Mouse (Mus musculus) heart, adult 18-20 months (tissue): ENCODE measurements around the gene Lsm6. TPM values are rescaled to one million over a fixed set of nuclear protein-coding genes. Genes with fewer than 3 reads are reported as not detected.

Source experiments
- DNase-seq, 2 experiments: peaks; one replicate each; pipeline ENCODE4 v3.0.0; 2021 to 2022; ENCODE audit warnings: mixed read lengths in 1 of 2
- long read RNA-seq, 2 experiments: library from polyadenylated mRNA; stranded (forward); transcript quantifications; one replicate each; pipeline ENCODE4 v2.0.0; 2021
- total RNA-seq, 2 experiments: library from RNA; stranded (reverse); gene quantifications; 2 replicates each; pipeline ENCODE4 v1.2.3; 2021

Gene Lsm6
- total RNA-seq, result 10 to 100 TPM; 63.9 to 71.7 TPM
- long read RNA-seq, experiment 1, transcript Lsm6-201 (4 exons, 2,107 nt), result minor isoform, 31 of 92 reads
- long read RNA-seq, experiment 1, transcript Lsm6-203 (5 exons, 3,792 nt), result major isoform, 33 of 92 reads
- long read RNA-seq, experiment 1, partial matches to known transcripts, result 0 of 92 reads
- long read RNA-seq, experiment 1, other reads (novel, unspliced or antisense), result 28 of 92 reads
- long read RNA-seq, experiment 2, transcript Lsm6-201 (4 exons, 2,107 nt), result minor isoform, 15 of 57 reads
- long read RNA-seq, experiment 2, transcript Lsm6-203 (5 exons, 3,792 nt), result major isoform, 18 of 57 reads
- long read RNA-seq, experiment 2, partial matches to known transcripts, result 0 of 57 reads
- long read RNA-seq, experiment 2, other reads (novel, unspliced or antisense), result 24 of 57 reads

DNA sequence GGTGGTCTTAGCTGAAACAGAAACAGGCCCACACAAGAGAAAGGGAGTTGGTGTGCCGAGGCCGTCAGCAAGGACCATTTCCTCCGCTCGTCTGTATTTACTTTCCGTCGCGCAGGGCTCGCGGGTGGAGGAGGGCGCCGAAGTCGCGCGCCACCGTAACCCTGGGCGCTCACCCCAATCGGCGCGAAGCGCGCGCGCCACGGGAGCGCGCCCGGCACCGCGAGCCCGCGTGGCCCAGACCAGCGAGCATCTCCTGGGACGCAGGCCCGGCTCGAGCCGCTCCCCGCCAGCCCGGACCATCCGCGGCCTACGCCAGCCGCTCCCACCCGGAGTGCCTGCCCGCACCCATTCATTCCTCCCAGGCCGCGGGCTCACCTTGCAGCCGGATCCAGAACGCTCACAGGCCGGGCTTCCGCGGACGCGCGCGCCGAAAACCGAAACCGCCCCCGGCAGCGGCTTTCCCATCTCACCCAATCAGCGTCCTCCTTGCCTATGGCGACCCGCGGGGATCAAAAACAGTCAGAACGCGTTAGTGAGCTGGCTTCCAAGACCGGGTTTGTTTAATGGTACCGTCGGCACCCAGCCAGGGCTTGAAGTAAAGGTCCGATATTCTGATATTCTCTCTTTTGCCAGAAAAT lies at the start of gene Lsm6:
Lsm6 (minus strand) TSS at position 468 of the 638 bp plus-strand sequence.
- peak; percentile 98 to 100 for DNase-seq

DNA sequence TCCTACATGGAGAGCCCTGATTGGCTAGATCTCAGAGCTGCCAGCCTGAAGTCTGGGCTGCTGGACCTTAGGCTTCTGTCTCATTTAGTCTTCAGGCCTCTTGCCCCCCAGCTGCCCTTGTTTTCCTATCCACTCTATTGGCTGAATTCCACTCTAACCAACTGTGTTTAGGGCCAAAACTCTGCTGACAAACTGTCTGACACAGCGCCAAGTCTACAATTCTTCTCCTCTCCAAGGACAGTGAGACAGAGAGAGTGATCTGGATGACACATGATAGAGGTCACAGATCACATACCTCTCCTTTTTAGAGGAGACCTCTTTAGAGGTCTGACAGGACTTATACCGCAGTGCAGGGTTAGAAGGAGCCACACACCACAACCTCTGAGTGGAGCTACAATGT lies 46.1 kb upstream of the Lsm6 start:
- DNase-seq, result no peak

GRCm38 (mm10) chr8:78863001-78863400 lies 42.1 kb upstream of the Lsm6 start:
- DNase-seq, result no peak

DNA sequence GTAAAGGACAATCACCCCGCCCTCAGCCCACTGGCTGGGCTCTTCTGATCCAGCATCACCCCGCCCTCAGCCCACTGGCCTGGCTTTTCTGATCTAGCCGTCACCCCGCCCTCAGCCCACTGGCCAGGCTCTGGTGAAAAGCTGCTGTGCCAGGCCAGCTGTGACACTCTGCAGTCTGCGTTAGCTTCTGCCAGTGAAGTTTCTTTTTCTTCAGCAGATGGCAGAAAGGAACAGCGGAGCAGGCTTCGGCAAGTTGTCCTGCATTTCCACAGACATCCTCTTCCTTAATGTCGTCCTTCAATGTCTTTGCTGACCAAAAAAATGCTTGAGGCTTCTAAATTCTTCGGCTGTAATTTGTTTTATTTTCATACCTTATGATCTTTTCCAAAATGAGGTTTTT lies 41.1 kb upstream of the Lsm6 start:
- no peak for DNase-seq

- DNase-seq, result no peak
Observed at GRCm38 (mm10) chr8:78860789-78861188, 39.8 kb upstream of the Lsm6 start.

DNA sequence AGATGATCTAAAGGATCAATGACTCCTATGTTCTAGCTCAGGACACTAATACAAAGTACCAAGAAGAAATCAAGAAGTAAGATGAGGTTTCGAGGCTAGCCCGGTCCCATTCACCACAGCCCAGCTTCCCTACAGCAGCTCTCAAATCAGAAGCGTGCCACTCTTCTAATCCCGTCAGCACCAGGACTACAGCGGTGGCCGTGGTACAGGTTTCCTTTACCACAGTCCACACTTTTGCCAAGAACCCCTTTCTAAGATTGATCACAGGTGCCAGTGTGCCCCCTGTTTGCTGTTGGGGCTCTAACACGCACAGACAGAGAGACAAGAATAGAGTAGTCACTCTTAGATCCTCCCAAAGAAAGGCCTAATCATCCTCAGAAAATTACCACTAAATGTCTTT lies 36.5 kb upstream of the Lsm6 start:
- no peak for DNase-seq

GRCm38 (mm10) chr8:78852279-78852678 lies 31.3 kb upstream of the Lsm6 start:
- DNase-seq, result no peak

- no peak for DNase-seq
Observed at GRCm38 (mm10) chr8:78847240-78847639, 26.3 kb upstream of the Lsm6 start.

DNA sequence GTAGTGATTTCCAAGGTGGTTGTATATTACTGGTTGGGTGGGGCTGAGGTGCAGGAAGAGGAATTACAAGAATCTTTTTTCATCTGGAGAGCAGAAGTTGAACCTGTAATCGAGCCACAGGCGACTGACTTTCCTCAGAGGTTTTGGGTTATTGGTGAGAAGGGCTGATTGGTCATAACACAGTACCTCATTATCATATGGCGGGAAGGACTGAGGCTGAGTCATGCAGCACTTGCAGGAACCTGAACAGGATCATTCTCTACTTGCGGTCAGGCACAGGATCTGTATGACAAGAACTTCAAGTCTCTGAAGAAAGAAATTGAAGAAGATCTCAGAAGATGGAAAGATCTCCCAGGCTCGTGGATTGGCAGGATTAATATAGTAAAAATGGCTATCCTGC lies 23.6 kb upstream of the Lsm6 start:
- no peak for DNase-seq

GRCm38 (mm10) chr8:78838656-78839413 lies 17.9 kb upstream of the Lsm6 start:
- DNase-seq, result no peak

DNA sequence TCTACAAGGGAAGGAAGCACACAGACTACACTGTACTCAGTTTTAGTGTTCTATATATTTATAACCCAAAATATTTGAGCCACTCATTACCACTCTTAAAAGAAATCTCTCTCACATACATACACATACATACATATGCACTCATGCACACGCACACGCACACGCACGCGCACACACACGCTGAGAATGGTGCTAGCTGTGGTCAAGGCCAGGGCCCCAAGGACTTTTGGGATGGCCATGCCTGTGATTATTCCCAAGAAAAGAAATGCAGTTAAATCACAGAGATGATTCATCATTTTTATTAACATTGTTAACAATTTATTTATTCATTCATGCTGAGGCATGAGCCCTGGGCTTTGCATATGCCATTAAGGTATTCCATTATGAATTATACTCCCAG lies 15.2 kb upstream of the Lsm6 start:
- DNase-seq, result no peak

DNA sequence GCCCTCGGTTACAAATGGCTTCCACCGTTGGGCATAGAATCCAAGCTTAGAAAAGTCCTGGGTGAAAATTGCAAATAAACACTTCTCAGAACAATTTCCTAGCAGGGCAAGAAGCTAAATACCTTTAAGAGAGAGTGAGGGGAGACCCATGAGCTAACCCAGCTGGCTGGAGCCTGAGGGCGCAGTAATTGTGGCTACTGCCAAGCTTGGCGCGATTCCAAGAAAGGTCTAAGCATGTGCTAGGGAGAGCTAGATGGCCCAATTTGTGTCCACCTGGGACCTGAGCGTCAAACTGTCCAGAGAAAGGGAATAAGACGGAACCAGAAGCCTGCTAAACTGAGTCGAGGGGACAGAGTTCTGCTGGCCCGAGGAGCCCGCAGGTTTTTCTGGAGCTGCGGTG lies 7.5 kb upstream of the Lsm6 start:
- DNase-seq, result no peak

GRCm38 (mm10) chr8:78824515-78824914 lies 3.6 kb upstream of the Lsm6 start:
- DNase-seq, result no peak

GRCm38 (mm10) chr8:78819973-78820372 lies 967 bp downstream of the Lsm6 start:
- DNase-seq, result peak; percentile 8 to 17

DNA sequence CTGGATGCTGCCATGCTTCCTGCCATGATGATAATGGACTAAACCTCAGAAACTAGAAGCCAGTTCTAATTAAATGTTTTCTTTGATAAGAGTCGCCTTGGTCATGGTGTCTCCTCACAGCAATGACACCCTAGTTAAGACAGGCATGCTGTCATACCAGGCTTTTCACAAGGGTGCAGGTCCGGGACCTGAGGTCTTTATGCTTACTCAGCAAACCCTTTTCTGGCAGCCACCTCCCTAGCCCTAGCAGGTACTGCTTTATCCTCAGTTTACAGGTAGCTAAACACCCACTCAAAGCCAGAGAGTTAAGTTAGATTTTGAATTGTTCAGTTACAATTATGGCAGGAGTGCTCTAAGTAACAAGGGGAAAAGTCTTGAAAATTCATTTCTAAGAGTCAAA lies 6.2 kb downstream of the Lsm6 start:
- no peak for DNase-seq

- no peak for DNase-seq
Observed at GRCm38 (mm10) chr8:78813021-78813420, 7.9 kb downstream of the Lsm6 start.

- no peak for DNase-seq
Observed at GRCm38 (mm10) chr8:78812446-78812845, 8.5 kb downstream of the Lsm6 start.

DNA sequence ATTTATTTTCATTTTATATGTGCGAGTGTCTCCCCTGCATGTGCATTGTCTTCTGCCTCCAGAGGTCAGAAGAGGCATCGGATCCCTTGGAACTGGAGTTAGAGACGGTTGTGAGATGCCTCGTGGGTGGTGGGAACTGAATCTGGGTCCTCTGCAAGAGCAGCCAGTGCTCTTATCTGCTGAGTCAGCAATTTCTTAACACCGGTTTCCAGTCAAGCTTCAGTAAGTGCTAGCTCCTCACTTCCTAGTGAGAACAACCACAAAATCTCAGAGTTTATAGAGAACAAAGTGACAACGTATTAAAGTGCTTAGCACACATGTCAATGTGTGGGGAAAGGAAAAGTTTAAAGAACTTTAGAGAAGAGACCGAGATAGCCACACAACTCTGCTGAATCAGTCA lies 9.2 kb downstream of the Lsm6 start:
- no peak for DNase-seq

DNA sequence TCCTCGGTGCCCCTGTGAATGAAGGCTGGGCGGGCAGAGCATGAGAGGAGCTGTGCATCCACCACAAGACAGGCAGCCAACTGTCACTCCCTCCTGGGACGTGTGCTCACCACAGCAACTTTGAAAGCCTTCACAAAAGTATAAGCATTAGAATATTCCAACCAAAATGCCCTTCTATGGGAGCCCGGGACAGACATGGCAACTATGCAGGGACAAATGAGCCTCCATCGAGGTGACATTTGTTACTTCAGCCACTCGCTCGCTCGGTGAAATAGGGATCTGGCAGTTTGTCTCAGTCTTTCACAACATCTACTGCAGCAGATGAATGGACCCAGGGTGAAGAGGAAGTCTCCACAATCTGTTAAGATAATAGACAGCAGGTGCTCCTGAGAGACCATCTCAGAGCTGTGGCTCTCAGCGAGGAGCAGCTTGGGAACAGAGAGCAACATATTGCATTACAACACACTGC lies 10.7 kb downstream of the Lsm6 start:
- no peak for DNase-seq

DNA sequence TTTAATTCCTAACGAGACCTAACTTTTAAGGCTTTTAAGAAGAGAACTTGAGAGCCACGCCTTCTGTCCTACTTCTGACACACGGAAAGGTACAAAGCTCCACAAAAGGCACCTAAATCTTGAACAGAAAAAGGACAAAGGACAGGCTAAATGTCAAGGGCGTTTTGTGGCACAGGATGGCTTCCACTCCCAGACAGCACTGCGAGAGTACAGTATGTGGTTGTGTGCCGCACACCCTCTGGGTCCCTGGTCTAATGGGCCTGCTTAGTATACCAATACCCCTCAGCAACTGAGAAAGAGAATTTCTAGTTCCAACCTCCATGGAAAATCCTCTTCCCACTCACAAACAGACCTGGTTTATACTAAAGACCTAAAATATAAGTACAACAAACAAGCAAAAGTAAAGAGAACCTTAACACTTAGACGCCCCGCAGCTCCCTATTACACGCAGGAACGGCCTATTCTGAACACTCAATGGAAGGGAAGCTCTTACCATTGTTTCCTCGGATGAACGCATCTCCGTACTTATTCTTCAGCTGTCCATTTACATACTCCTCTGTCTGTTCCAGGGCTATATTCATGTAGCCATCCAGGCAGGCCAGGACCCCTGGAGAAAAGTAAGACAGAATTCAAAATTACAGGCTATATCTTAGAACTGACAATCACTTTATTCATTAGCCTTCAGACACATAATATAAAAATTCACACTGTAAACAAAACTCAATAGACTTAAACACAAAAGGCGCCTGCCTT lies 11.3 kb downstream of the Lsm6 start:
- DNase-seq, result no peak

- DNase-seq, result no peak
Observed at GRCm38 (mm10) chr8:78808888-78809287, 12.1 kb downstream of the Lsm6 start.

- no peak for DNase-seq
Observed at GRCm38 (mm10) chr8:78808439-78808838, 12.5 kb downstream of the Lsm6 start.
